In genomic region chr3:103968701-103969100, GRCm38 (mm10) we compare ENCODE assay signal across 8 mouse cellular contexts. TPM values are rescaled to one million over a fixed set of nuclear protein-coding genes. Genes with fewer than 3 reads are reported as not detected.
A peak's percentile ranks its signal among the peaks of the same experiment; 100 is the strongest.
DNase-seq lines count a peak whose midpoint lies in the region; ATAC-seq and TF ChIP-seq lines count a peak whose summit lies in the region.

No protein-coding gene starts in this region.

- no peaks in the 10 kb centered on the region for H3K27me3 ChIP-seq in kidney, postnatal 0 days (ENCODE audit: insufficient read depth, low read length)
- H3K27me3 ChIP-seq in forebrain, embryonic 10.5 days (ENCODE audit: poor library complexity, severe bottlenecking), result no peaks in the 10 kb centered on the region
- H3K27me3 ChIP-seq in intestine, embryonic 16.5 days (replicated peaks; ENCODE audit: control insufficient read depth, insufficient read depth, low read length), result no peaks in the 10 kb centered on the region

- H3K36me3 ChIP-seq in kidney, postnatal 0 days (ENCODE audit: insufficient read depth, low read length), result 0 out of 2 replicates have a peak, but pooled peaks cover 3% of the 10 kb centered on the region
- H3K36me3 ChIP-seq in forebrain, embryonic 10.5 days (replicated peaks), result peaks cover 52% of the 10 kb centered on the region
- H3K36me3 ChIP-seq in intestine, embryonic 16.5 days (ENCODE audit: control insufficient read depth, insufficient read depth, low read length), result no peaks in the 10 kb centered on the region

- peak; percentile 59 for ATAC-seq in kidney, postnatal 0 days (replicated peaks; ENCODE audit: low FRiP score, low read depth)
- ATAC-seq in intestine, embryonic 16.5 days, result peak; percentile 60
- ATAC-seq in megakaryocyte progenitor cell, adult 5-6 weeks (replicated peaks; ENCODE audit: poor library complexity), result peak; percentile 18; the same call in 1 of the 2 replicates

- DNase-seq in kidney, postnatal 0 days (ENCODE audit: low spot score), result peak; percentile 69
- no peak for DNase-seq in kidney, adult 11 months
- DNase-seq in MN1 (ENCODE audit: low spot score), result peak; percentile 68
- peak; percentile 71 for DNase-seq in forebrain, embryonic 10.5 days (ENCODE audit: extremely low spot score, low spot score)
- DNase-seq in thymus, postnatal 0 days (ENCODE audit: low spot score), result peak; percentile 45
- no peak for DNase-seq in adrenal gland, adult 18-20 months (ENCODE audit: low spot score in 2 of 2)

- TF ChIP-seq CTCF in kidney, postnatal 0 days (IDR thresholded peaks at IDR 0.05; ENCODE audit: low read depth), result no peak

- H3K9me3 ChIP-seq in kidney, postnatal 0 days (replicated peaks; ENCODE audit: low read length), result no peaks in the 10 kb centered on the region
- H3K9me3 ChIP-seq in forebrain, embryonic 10.5 days, result no peaks in the 10 kb centered on the region
- no peaks in the 10 kb centered on the region for H3K9me3 ChIP-seq in intestine, embryonic 16.5 days (ENCODE audit: control insufficient read depth, low read length)

- peaks cover 8% of the 10 kb centered on the region; the same call in 1 of the 2 replicates for H3K4me1 ChIP-seq in kidney, postnatal 0 days (replicated peaks; ENCODE audit: insufficient read depth, low read length)
- H3K4me1 ChIP-seq in forebrain, embryonic 10.5 days, result peaks cover 35% of the 10 kb centered on the region
- peaks cover 12% of the 10 kb centered on the region for H3K4me1 ChIP-seq in intestine, embryonic 16.5 days (ENCODE audit: control insufficient read depth, insufficient read depth, low read length)

- peak overlapping the region; percentile 94 for H3K27ac ChIP-seq in kidney, postnatal 0 days
- peak overlapping the region; percentile 98 for H3K27ac ChIP-seq in forebrain, embryonic 10.5 days
- H3K27ac ChIP-seq in intestine, embryonic 16.5 days (ENCODE audit: low read length), result peak overlapping the region; percentile 96

- peak overlapping the region; percentile 87 for H3K9ac ChIP-seq in kidney, postnatal 0 days (ENCODE audit: low read depth, low read length)
- peak overlapping the region; percentile 87 for H3K9ac ChIP-seq in intestine, embryonic 16.5 days (ENCODE audit: low read depth, low read length)

- peak overlapping the region; percentile 84 for H3K4me2 ChIP-seq in kidney, postnatal 0 days (ENCODE audit: low read length)
- H3K4me2 ChIP-seq in intestine, embryonic 16.5 days (ENCODE audit: low read depth, low read length), result peak overlapping the region; percentile 83

- under 1% methylated on average over 24 of the region's 24 CpGs for WGBS in kidney, postnatal 0 days
- under 1% methylated on average over 24 of the region's 24 CpGs for WGBS in forebrain, embryonic 10.5 days
- 2% methylated on average over 13 of the region's 24 CpGs for WGBS in intestine, embryonic 16.5 days

- peak overlapping the region; percentile 79 for H3K4me3 ChIP-seq in kidney, postnatal 0 days (replicated peaks; ENCODE audit: low read depth, low read length)
- H3K4me3 ChIP-seq in forebrain, embryonic 10.5 days, result peak overlapping the region; percentile 87
- peak overlapping the region; percentile 96 for H3K4me3 ChIP-seq in intestine, embryonic 16.5 days (ENCODE audit: low read length)

RNA-seq across cellular contexts. Expression of gene Phtf1, which starts 0.8 kb away (rescaled TPM):
- polyA plus RNA-seq in kidney, postnatal 0 days (2015; fragmentation: Nextera tagmentation; extraction: Ambion mirVana), result 21.8 TPM in 2 replicates
- polyA plus RNA-seq in forebrain, embryonic 10.5 days (2016; fragmentation: Nextera tagmentation; extraction: Ambion mirVana), result 32.6 and 33.4 TPM in 2 replicates
- 12.7 and 13.5 TPM in 2 replicates for polyA plus RNA-seq in intestine, embryonic 16.5 days (2015; fragmentation: Nextera tagmentation; extraction: Ambion mirVana)
- 18.8 and 20.3 TPM in 2 replicates for total RNA-seq in megakaryocyte progenitor cell, adult 5-6 weeks (2015)
- 27.3 and 32.7 TPM in 2 replicates for total RNA-seq in megakaryocyte progenitor cell, adult 5-6 weeks (2017)
- polyA plus RNA-seq in thymus, postnatal 0 days (2015; fragmentation: Nextera tagmentation; extraction: Ambion mirVana), result 38.9 and 43.8 TPM in 2 replicates
- 10 to 100 TPM; 15.8 to 17.4 TPM for total RNA-seq in adrenal gland, adult 18-20 months (2021)

RNA-seq across cellular contexts. Expression of gene Rsbn1, which starts 54.8 kb away (rescaled TPM):
- polyA plus RNA-seq in kidney, postnatal 0 days (2015; fragmentation: Nextera tagmentation; extraction: Ambion mirVana), result 10.8 and 11.4 TPM in 2 replicates
- polyA plus RNA-seq in forebrain, embryonic 10.5 days (2016; fragmentation: Nextera tagmentation; extraction: Ambion mirVana), result 11.6 and 14.1 TPM in 2 replicates
- 6.3 and 7.1 TPM in 2 replicates for polyA plus RNA-seq in intestine, embryonic 16.5 days (2015; fragmentation: Nextera tagmentation; extraction: Ambion mirVana)
- total RNA-seq in megakaryocyte progenitor cell, adult 5-6 weeks (2015), result 56.7 and 62.2 TPM in 2 replicates
- 52.8 and 57.6 TPM in 2 replicates for total RNA-seq in megakaryocyte progenitor cell, adult 5-6 weeks (2017)
- 18.6 and 22.2 TPM in 2 replicates for polyA plus RNA-seq in thymus, postnatal 0 days (2015; fragmentation: Nextera tagmentation; extraction: Ambion mirVana)
- total RNA-seq in adrenal gland, adult 18-20 months (2021), result 10 to 100 TPM; 13.4 to 18.7 TPM

Comparison
In these comparisons a context has a peak if more than half of its experiments do, and no peak if none do; other contexts are left out.
1. DNase-seq: peak in kidney, postnatal 0 days (single experiment), MN1 (single experiment), forebrain, embryonic 10.5 days (single experiment) and thymus, postnatal 0 days (single experiment); none in kidney, adult 11 months (single experiment) and adrenal gland, adult 18-20 months (0 of 2).
2. Peak in every context shown above with its lines, with median percentiles within 50 percentile points of each other: ATAC-seq, H3K27ac ChIP-seq and H3K4me3 ChIP-seq.